Mouse (Mus musculus) cortical plate, adult 2 months (tissue): ENCODE results near the gene Spsb3.

Experiments
- CTCF ChIP-seq: fragments of 200-500 bp; IDR thresholded peaks from 2 replicates; pipeline ENCODE4 v1.5.1; 2011; ENCODE audit warnings: mild to moderate bottlenecking, control low read depth, low read length; ENCODE audit not compliant: insufficient read depth; ENCODE audit errors: extremely low read depth
- POLR2A ChIP-seq: fragments of 200-500 bp; IDR thresholded peaks from 2 replicates; pipeline ENCODE4 v1.6.1; 2011; ENCODE audit warnings: mild to moderate bottlenecking, low read length, control low read depth; ENCODE audit not compliant: insufficient read depth; ENCODE audit errors: extremely low read depth

DNA sequence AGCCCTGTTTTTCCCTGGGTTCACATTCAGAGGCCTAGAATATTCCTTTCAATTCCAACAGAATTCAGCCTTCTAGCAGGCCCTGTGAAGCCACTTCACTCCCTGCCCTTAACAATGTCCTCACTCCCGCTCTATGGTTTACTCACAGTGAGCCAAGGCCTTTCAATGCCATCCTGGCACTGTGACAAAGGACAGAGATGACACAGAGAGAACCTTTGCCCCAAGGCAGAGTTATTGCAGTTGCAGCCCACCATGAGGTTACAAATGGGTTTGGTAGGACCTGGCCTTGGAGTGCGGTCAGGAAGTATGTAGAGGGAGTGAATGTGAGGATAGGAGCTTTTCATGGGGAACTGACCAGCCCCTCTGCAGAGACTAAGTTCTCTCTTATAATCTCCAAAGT is 21.1 kb downstream of the Spsb3 start:
- TF ChIP-seq POLR2A, result no peak
- no peak for TF ChIP-seq CTCF
